Mouse (Mus musculus) ES-Bruce4 (cell line): Measurements from ENCODE around the gene Arrdc3. TPM values are rescaled to one million over a fixed set of nuclear protein-coding genes. Genes with fewer than 3 reads are reported as not detected.
"Not testable (repeated sequence)": the region's sequence is repeated elsewhere in the genome, so short reads cannot be mapped to it uniquely, and the experiment has no call there.

Source experiments
- H3K27ac ChIP-seq: 2 replicates; pipeline ENCODE4 v1.5.1; 2012; ENCODE audit warnings: low read length, inconsistent platforms; ENCODE audit not compliant: insufficient read depth
- H3K27me3 ChIP-seq: 2 replicates; pipeline ENCODE4 v1.6.1; 2012; ENCODE audit warnings: mild to moderate bottlenecking, low read length, inconsistent platforms; ENCODE audit not compliant: control insufficient read depth, poor library complexity, insufficient read depth, severe bottlenecking
- H3K36me3 ChIP-seq: 2 replicates; pipeline ENCODE4 v1.6.1; 2012; ENCODE audit warnings: inconsistent platforms, mild to moderate bottlenecking, low read length, moderate library complexity; ENCODE audit not compliant: control insufficient read depth, poor library complexity, insufficient read depth, severe bottlenecking
- H3K4me1 ChIP-seq: one replicate; pipeline ENCODE4 v1.8.1; 2011; ENCODE audit warnings: low read length; ENCODE audit not compliant: control insufficient read depth, insufficient read depth
- H3K4me3 ChIP-seq: 2 replicates; pipeline ENCODE4 v1.5.1; 2011; ENCODE audit warnings: low read depth, mild to moderate bottlenecking, low read length
- H3K9ac ChIP-seq: 2 replicates; pipeline ENCODE4 v1.6.1; 2012; ENCODE audit warnings: low read depth, mild to moderate bottlenecking, inconsistent platforms; ENCODE audit not compliant: poor library complexity, severe bottlenecking
- H3K9me3 ChIP-seq: replicated peaks from 2 replicates; pipeline ENCODE4 v1.6.1; 2012; ENCODE audit warnings: mild to moderate bottlenecking, low read length, inconsistent platforms; ENCODE audit not compliant: control insufficient read depth, poor library complexity, insufficient read depth, severe bottlenecking
- CTCF ChIP-seq: IDR thresholded peaks from one replicate; pipeline ENCODE4 v1.8.1; 2011; ENCODE audit warnings: low read depth, low read length
- EP300 ChIP-seq: IDR thresholded peaks from 2 replicates; pipeline ENCODE4 v1.6.1; 2011; ENCODE audit warnings: low read depth, low read length; ENCODE audit not compliant: insufficient read depth
- POLR2A ChIP-seq: IDR thresholded peaks from one replicate; pipeline ENCODE4 v1.8.1; 2011; ENCODE audit warnings: low read length; ENCODE audit not compliant: insufficient read depth
- polyA plus RNA-seq: library from polyadenylated mRNA; stranded (reverse); fragments of >200 nt; gene quantifications from 2 replicates; pipeline ENCODE4 v1.2.4, GENCODE M21; 2011; ENCODE audit warnings: low read depth; ENCODE audit not compliant: missing spikeins, insufficient read depth, insufficient read length

The Arrdc3 gene
- polyA plus RNA-seq, 1 experiment, result 29.5 TPM

- no peaks in the 10 kb centered on the region for H3K27me3 ChIP-seq
- H3K36me3 ChIP-seq, result peaks cover 31% of the 10 kb centered on the region
- H3K27ac ChIP-seq, result peak overlapping the region; percentile 92
- TF ChIP-seq POLR2A (no peak), CTCF (no peak), EP300 (no peak)
- H3K9me3 ChIP-seq, result no peaks in the 10 kb centered on the region
- no peaks in the 10 kb centered on the region for H3K4me1 ChIP-seq
- H3K4me3 ChIP-seq, result peak overlapping the region; percentile 69; the same call in 1 of the 2 replicates
- peak overlapping the region; percentile 73 for H3K9ac ChIP-seq
Observed at GRCm38 (mm10) chr13:80886664-80887210, 3.6 kb downstream of the Arrdc3 start.

- Histone ChIP-seq H3K9me3 (no peaks in the 10 kb centered on the region), H3K4me3 (no peak overlapping the region), H3K27me3 (no peaks in the 10 kb centered on the region), H3K4me1 (no peaks in the 10 kb centered on the region), H3K36me3 (peaks cover 38% of the 10 kb centered on the region), H3K9ac (no peak overlapping the region), H3K27ac (no peak overlapping the region)
- TF ChIP-seq EP300 (no peak), CTCF (no peak), POLR2A (no peak)
Observed at GRCm38 (mm10) chr13:80887842-80888241, 4.7 kb downstream of the Arrdc3 start.

- H3K9ac ChIP-seq, H3K9me3 ChIP-seq, H3K4me3 ChIP-seq, H3K27me3 ChIP-seq, H3K27ac ChIP-seq, H3K4me1 ChIP-seq: not testable (repeated sequence)
- peaks cover 40% of the 10 kb centered on the region for H3K36me3 ChIP-seq
Observed at GRCm38 (mm10) chr13:80894928-80895327, 11.7 kb downstream of the Arrdc3 start.

GRCm38 (mm10) chr13:80897411-80897810 lies 14.2 kb downstream of the Arrdc3 start:
- TF ChIP-seq CTCF (no peak), EP300 (0 out of 2 replicates have a peak, but pooled peaks have one; percentile 18), POLR2A (no peak)
- Histone ChIP-seq H3K36me3 (peaks cover 19% of the 10 kb centered on the region), H3K27ac (no peak overlapping the region; the same call in 1 of the 2 replicates), H3K4me3 (no peak overlapping the region), H3K27me3 (no peaks in the 10 kb centered on the region), H3K9ac (no peak overlapping the region), H3K9me3 (no peaks in the 10 kb centered on the region), H3K4me1 (peaks cover 2% of the 10 kb centered on the region)

GRCm38 (mm10) chr13:80898095-80898494 lies 14.9 kb downstream of the Arrdc3 start:
- Histone ChIP-seq H3K27me3 (no peaks in the 10 kb centered on the region), H3K9ac (no peak overlapping the region), H3K36me3 (peaks cover 15% of the 10 kb centered on the region), H3K27ac (no peak overlapping the region), H3K4me3 (no peak overlapping the region), H3K4me1 (peaks cover 2% of the 10 kb centered on the region), H3K9me3 (no peaks in the 10 kb centered on the region)
- no peak for TF ChIP-seq CTCF
- TF ChIP-seq EP300, result no peak
- TF ChIP-seq POLR2A, result no peak

- Histone ChIP-seq H3K4me3 (no peak overlapping the region), H3K27me3 (no peaks in the 10 kb centered on the region), H3K27ac (no peak overlapping the region), H3K4me1 (peaks cover 2% of the 10 kb centered on the region), H3K9ac (no peak overlapping the region), H3K9me3 (no peaks in the 10 kb centered on the region), H3K36me3 (peaks cover under 1% of the 10 kb centered on the region; the same call in 1 of the 2 replicates)
- no peak for TF ChIP-seq CTCF
- no peak for TF ChIP-seq EP300
- TF ChIP-seq POLR2A, result no peak
Observed at GRCm38 (mm10) chr13:80899435-80900029, 16.3 kb downstream of the Arrdc3 start.
